Mouse (Mus musculus) E14TG2a.4 (cell line): ENCODE data around the gene Fosb.

ENCODE experiments used
- CTCF ChIP-seq: conservative IDR thresholded peaks from 2 replicates; pipeline ENCODE4 v1.5.1; 2014; ENCODE audit warnings: low read length
- POU5F1 ChIP-seq: IDR thresholded peaks from 2 replicates; pipeline ENCODE4 v1.6.1; 2014; ENCODE audit warnings: low read length, borderline replicate concordance

DNA sequence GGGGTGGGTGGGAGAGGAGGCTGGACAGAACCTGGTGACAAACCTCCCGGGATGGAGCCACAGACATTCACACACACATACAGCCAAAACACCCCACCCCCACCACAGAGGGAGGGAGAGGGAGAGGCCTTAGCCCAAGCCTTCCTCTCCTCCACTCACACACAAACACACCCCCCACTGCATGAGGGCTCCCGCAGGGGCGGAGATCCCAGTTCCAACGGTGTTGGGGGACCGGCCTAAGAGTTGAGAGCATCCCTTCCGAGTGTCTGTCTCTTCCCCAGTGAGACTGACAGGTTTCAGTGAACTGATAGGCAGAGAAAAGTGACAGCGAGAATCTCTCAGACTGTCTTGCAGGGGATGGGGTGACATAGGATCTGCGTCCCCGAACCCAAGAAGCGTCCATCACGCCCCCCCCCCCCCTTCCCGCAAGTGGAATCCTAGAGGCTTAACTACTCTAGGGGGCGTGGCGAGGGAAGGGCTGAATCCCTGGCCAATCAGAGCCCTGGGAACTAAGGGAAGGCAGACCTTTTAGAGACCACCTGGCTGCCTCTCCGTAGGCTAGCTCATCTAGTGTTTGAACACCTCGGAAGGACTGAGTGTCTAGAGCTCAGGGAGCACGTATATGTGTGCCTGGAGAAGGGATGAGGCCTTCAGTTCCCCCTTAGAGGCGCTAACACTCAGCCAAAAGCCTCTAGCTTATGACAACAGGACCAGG is 2.0 kb downstream of the Fosb start:
- no peak for TF ChIP-seq CTCF
- TF ChIP-seq POU5F1: no peak
